Mouse (Mus musculus) lung, adult 2 months (tissue): ENCODE measurements around the gene Olfr93. TPM values are rescaled to one million over a fixed set of nuclear protein-coding genes. Genes with fewer than 3 reads are reported as not detected.

ENCODE experiments used
- DNase-seq: peaks from one replicate; pipeline ENCODE4 v3.0.0; 2022
- H3K4me1 ChIP-seq: fragments of 200-500 bp; 2 replicates; pipeline ENCODE4 v1.6.1; 2011; ENCODE audit warnings: low read length; ENCODE audit not compliant: control insufficient read depth, insufficient read depth
- H3K4me3 ChIP-seq: fragments of 200-500 bp; replicated peaks from 2 replicates; pipeline ENCODE3; 2011; ENCODE audit warnings: low read depth, mild to moderate bottlenecking, control low read depth, low read length; ENCODE audit errors: extremely low read depth
- CTCF ChIP-seq: fragments of 200-500 bp; IDR thresholded peaks from 2 replicates; pipeline ENCODE4 v1.5.1; 2011; ENCODE audit warnings: mild to moderate bottlenecking, low read length, control low read depth; ENCODE audit not compliant: insufficient read depth
- POLR2A ChIP-seq: fragments of 200-500 bp; IDR thresholded peaks from 2 replicates; pipeline ENCODE4 v1.6.1; 2011; ENCODE audit warnings: low read depth, mild to moderate bottlenecking, control low read depth, low read length, borderline replicate concordance; ENCODE audit errors: extremely low read depth
- WGBS: fragments of 180-500 bp; shearing (Covaris S2); methylation state at CpG from one replicate; pipeline ENCODE4 v1.1.7; 2018; 5-methylcytosine and 5-hydroxymethylcytosine counted together
- polyA plus RNA-seq: library from polyadenylated mRNA; depleted of rRNA; stranded (reverse); fragments of >200 nt; gene quantifications from 2 replicates; pipeline ENCODE4 v1.2.3, GENCODE M21; 2012; rRNA removed

Olfr93 gene
- not detected in 2 replicates for polyA plus RNA-seq

DNA sequence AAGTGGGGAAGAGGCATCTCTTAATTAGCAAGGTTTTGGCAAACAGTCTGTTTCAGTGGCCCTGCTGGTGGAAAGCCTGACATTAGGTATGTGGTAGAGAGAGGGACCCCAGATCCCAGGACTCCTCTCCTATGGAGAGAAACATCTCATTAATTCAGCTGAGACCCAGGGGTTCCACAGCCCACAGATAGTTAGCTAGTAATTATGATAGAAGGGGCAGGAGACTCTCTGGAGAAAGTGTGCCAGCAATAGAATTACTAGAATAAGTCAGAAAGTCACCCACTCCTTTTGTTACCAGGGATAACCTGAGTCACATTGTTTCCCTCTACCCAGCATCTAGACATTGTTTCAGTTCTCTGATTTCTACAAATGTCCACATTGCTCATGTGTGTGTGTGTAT, at the start of gene Olfr93:
Gene Olfr93 (minus strand): TSS at position 101 of the 400 bp plus-strand sequence.
- Histone ChIP-seq H3K4me3 (no peak within 1 kb of the TSS), H3K4me1 (no peaks in the 10 kb centered on the region)
- TF ChIP-seq POLR2A, result no peak
- DNase-seq, result no peak

DNA sequence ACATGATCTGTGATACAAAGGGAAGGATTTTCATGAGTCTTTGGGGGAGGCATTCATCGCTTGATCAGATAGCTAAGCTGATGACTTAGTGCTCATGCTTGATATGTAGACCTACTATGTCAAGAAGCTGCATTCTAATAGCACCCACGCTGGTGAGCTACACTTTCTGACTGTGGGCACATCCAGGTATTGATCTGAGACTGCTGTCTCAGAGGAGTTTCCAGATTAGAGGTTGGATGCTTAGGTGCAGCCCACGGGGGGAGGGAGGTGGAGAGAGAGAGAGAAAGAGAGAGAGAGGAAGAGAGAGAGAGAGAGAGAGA, 42.6 kb upstream of the Olfr93 start:
- 26% methylated on average over 3 of the region's 3 CpGs for WGBS
- DNase-seq, result no peak
- H3K4me1 ChIP-seq, result no peaks in the 10 kb centered on the region
- TF ChIP-seq CTCF, result no peak
- no peak for TF ChIP-seq POLR2A
- no peak overlapping the region for H3K4me3 ChIP-seq

DNA sequence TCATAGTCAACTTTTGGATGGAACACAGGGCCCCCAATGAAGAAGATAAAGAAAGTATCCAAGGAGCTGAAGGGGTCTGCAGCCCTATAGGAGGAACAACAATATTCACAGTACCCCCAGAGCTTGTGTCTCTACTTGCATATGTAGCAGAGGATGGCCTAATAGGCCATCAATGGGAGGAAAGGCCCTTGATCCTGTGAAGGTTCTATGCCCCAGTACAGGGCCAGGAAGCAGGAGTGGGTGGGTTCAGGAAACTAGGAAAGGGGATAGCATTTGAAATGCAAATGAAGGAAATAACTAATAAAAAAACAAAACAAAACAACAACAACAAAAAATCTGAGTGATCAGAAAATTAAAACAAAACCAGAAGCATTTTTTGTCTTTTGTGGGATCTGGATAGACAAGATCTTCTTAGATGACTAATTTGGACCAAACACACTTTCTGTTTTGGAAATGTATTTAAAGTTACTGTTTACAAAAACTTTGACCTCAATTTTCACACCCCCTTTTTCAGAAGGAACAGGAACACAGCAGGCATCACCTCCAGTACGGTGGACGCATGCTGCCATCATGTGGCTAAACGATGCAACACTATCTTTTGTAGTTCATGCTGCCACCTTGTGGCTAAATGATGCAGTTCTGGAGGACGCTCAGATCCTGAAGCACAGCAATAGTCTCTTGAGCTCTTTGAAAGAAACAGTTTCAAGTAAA, 42.1 kb upstream of the Olfr93 start:
- no peak for TF ChIP-seq POLR2A
- peak; percentile 100 for TF ChIP-seq CTCF
- peak; percentile 69 for DNase-seq

DNA sequence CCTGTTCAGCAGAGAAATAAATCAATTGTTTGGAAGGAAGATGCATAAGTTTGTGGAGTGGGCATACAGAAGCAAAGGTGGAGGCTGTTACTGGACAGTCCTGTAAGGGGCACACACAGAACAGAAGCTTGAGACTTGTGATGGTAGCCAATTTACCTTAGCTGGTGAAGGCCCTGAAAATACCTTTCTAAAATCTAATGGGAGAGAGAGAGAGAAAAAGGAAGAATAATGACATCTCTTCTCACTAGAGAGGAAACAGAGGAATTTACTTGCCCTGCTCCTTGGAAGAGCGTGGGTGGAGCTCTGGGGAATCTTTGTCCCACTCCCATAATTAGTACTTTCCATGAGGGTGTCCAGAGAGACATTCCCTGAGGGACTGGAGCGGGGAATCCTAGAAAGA, 39.6 kb upstream of the Olfr93 start, which contains the start of gene Olfr94:
Gene Olfr94 (minus strand): TSS at position 101 of the 400 bp plus-strand sequence.
- no peak for DNase-seq
- no peak for TF ChIP-seq POLR2A
- no peak for TF ChIP-seq CTCF
- WGBS, result 68% methylated on average over 2 of the region's 2 CpGs
- Histone ChIP-seq H3K4me1 (0 out of 2 replicates have a peak, but pooled peaks cover 4% of the 10 kb centered on the region), H3K4me3 (no peak within 1 kb of the TSS)

More for the DNA sequence above, 42.1 kb upstream of the Olfr93 start:
- H3K4me3 ChIP-seq, result no peak overlapping the region
- H3K4me1 ChIP-seq, result no peaks in the 10 kb centered on the region
- WGBS, result under 1% methylated on average over 4 of the region's 4 CpGs

DNA sequence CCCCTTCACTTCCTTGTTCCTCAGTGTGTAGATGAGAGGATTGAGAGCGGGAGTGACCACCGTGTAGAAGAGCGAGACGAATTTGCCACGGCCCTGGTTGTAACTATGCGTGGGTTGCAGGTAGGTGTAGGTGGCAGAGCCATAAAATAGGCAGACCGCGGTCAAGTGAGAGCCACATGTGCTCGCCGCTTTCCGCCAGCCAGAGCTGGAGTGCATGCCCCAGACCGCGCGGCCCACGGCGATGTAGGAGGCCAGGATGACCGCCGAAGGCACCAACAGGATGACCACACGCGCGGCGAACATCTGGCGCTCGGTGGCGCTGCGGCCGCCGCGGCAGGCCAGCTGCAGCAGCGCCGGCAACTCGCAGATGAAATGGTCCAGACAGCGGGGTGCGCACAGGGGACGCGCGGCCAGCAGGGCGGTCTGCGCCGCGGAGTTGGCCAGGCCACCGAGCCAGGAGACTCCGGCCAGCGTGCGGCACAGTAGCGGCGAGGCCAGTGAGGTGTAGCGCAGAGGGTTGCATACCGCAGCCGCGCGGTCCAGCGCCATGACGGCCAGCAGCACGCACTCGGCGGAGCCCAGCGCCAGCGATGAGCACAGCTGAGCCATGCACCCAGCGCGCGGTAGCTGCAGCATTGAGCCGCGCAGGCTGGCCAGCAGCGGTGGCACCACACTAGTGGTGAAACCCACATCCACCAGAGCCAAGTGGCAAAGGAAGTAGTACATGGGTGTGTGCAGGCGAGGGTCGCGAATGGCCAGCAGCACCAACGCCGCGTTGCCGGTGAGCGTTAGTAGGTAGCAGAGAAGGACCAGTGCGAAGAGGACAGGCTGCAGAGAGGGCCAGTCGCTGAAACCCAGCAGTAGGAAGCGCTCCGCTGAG, 35.8 kb upstream of the Olfr93 start:
- DNase-seq, result no peak
- Histone ChIP-seq H3K4me3 (no peak overlapping the region), H3K4me1 (0 out of 2 replicates have a peak, but pooled peaks cover 4% of the 10 kb centered on the region)
- no peak for TF ChIP-seq POLR2A
- TF ChIP-seq CTCF, result no peak
- WGBS, result 2% methylated on average over 77 of the region's 77 CpGs

DNA sequence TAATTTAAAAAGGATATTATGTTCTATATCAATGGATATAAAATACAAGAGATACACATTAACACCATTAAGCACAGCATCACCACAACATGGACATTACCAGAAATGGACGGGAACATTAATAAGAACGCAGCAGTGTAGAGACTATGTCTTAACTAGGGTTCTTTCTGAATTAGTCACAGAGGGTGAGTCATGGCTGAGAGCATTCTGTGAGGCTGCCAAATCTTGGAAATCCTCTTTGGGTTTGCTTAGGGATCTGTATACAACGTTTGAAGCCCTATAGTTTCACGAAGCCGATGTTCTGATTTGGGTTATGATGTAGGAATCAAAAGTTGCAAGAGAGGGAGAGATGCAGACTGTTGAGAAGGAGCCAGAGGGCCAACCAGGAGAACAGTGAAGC, 33.5 kb upstream of the Olfr93 start:
- TF ChIP-seq POLR2A (no peak), CTCF (no peak)
- Histone ChIP-seq H3K4me1 (0 out of 2 replicates have a peak, but pooled peaks cover 4% of the 10 kb centered on the region), H3K4me3 (no peak overlapping the region)
- DNase-seq, result no peak
- 73% methylated on average over 5 of the region's 5 CpGs for WGBS

DNA sequence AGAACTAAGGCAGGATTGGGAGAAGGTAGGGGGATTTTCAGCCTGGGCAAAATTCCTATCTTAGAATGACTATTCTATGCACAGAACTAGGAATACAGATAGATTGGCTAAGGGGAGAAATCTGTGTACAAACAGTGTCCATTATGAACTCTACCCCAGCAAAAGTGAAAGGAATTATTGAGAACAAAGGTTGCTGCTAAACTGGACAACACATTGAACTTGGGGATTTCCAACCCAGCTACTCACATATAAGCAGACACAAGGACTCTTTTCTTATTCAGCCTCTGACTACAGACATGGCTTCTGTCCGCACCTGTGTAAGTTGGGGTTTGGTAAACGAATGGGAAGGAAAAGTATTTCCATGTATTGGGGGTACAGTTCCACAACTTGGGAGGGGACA, 32.4 kb upstream of the Olfr93 start, which contains the start of gene Ubd:
Gene Ubd (plus strand): TSS at position 237 of the 400 bp plus-strand sequence.
- Histone ChIP-seq H3K4me3 (no peak within 1 kb of the TSS), H3K4me1 (0 out of 2 replicates have a peak, but pooled peaks cover 4% of the 10 kb centered on the region)
- 79% methylated on average over 2 of the region's 2 CpGs for WGBS
- TF ChIP-seq POLR2A (no peak), CTCF (no peak)
- DNase-seq, result no peak

DNA sequence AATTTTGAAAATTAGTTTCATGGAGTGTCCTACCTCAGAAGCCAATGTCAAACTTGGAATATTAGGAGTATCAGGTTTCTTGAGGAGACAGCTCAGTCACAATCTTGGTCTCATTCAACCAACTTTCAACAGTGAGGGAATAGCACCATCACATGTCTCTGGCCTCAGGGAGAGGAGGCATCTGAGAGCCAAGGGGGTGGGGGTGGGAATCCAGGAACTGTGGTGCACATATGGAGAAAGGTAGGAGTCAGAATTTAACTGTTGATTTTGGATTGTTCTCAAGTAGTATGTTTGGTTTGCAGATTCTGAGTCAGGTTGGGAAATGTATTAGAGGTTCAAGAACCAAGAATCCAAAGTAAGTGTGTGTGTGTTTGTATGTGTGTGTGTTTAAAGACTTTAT, 31.7 kb upstream of the Olfr93 start:
- Histone ChIP-seq H3K4me3 (no peak overlapping the region), H3K4me1 (0 out of 2 replicates have a peak, but pooled peaks cover 4% of the 10 kb centered on the region)
- no peak for DNase-seq
- TF ChIP-seq CTCF (no peak), POLR2A (no peak)

DNA sequence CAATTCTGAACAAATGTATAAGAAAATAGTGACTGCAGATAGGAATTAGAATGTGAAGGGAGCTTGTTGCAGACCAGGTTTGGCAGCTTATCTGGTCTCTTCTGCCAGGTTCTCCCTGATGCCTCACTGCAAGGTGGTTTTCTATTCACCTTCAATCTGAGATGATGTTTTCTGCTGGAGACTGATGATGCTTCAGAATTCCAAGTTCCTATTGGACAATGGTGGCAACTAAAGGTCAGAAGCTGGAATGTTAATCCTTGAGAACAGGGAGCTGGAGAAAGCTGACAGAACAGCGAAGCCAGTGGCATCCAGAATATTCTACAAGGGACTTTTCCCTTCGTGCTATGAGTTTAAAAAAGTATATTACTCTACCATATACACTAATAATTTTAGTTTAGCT, 29.4 kb upstream of the Olfr93 start:
- no peak for TF ChIP-seq POLR2A
- TF ChIP-seq CTCF, result no peak
- Histone ChIP-seq H3K4me3 (no peak overlapping the region), H3K4me1 (no peaks in the 10 kb centered on the region)
- DNase-seq, result no peak
- 41% methylated on average over 2 of the region's 2 CpGs for WGBS
